Mouse (Mus musculus): ENCODE data around the gene Npnt. TPM values are rescaled to one million over a fixed set of nuclear protein-coding genes. Genes with fewer than 3 reads are reported as not detected.
A peak's percentile ranks its signal among the peaks of the same experiment; 100 is the strongest.

Npnt gene
- polyA plus RNA-seq, 2 experiments from 2014 or later, result 0.36 to 0.79 TPM

GRCm38 (mm10) chr3:132887074-132887848 lies 62.8 kb downstream of the Npnt start:
- no peak for ATAC-seq

- ATAC-seq, result no peak
These were observed 63.6 kb downstream of the Npnt start for GRCm38 (mm10) chr3:132886419-132887050.

- no peak for ATAC-seq
These were observed 65.6 kb downstream of the Npnt start for GRCm38 (mm10) chr3:132884459-132884858.

- no peak for ATAC-seq
These were observed 66.8 kb downstream of the Npnt start for GRCm38 (mm10) chr3:132883256-132883655.

GRCm38 (mm10) chr3:132880826-132881225 lies 69.3 kb downstream of the Npnt start:
- ATAC-seq, result no peak

GRCm38 (mm10) chr3:132880361-132880760 lies 69.7 kb downstream of the Npnt start:
- ATAC-seq, result no peak

GRCm38 (mm10) chr3:132876933-132877676 lies 73.0 kb downstream of the Npnt start:
- no peak for ATAC-seq

GRCm38 (mm10) chr3:132876011-132876708 lies 73.9 kb downstream of the Npnt start:
- no peak for ATAC-seq

GRCm38 (mm10) chr3:132873251-132873650 lies 76.8 kb downstream of the Npnt start:
- ATAC-seq, result no peak

GRCm38 (mm10) chr3:132871318-132871904 lies 78.7 kb downstream of the Npnt start:
- ATAC-seq, result peak; percentile 90

- no peak for ATAC-seq
These were observed 80.0 kb downstream of the Npnt start for GRCm38 (mm10) chr3:132870079-132870478.

- no peak for ATAC-seq
These were observed 81.3 kb downstream of the Npnt start for GRCm38 (mm10) chr3:132868838-132869237.

- no peak for ATAC-seq
These were observed 83.1 kb downstream of the Npnt start for GRCm38 (mm10) chr3:132866984-132867383.

GRCm38 (mm10) chr3:132865596-132865995 lies 84.5 kb downstream of the Npnt start:
- ATAC-seq, result no peak

- ATAC-seq, result no peak
These were observed 85.1 kb downstream of the Npnt start for GRCm38 (mm10) chr3:132864986-132865385.

GRCm38 (mm10) chr3:132864329-132864919 lies 85.7 kb downstream of the Npnt start:
- no peak for ATAC-seq

GRCm38 (mm10) chr3:132863843-132864242 lies 86.2 kb downstream of the Npnt start:
- no peak for ATAC-seq

GRCm38 (mm10) chr3:132860796-132861195 lies 89.3 kb downstream of the Npnt start:
- ATAC-seq, result no peak

- ATAC-seq, result no peak
These were observed 90.5 kb downstream of the Npnt start for GRCm38 (mm10) chr3:132859573-132859972.

GRCm38 (mm10) chr3:132858849-132859248 lies 91.2 kb downstream of the Npnt start:
- ATAC-seq, result no peak

GRCm38 (mm10) chr3:132856651-132857050 lies 93.4 kb downstream of the Npnt start:
- ATAC-seq, result no peak
